Mouse (Mus musculus): Measurements from ENCODE around the gene Ubl5. TPM values are rescaled to one million over a fixed set of nuclear protein-coding genes. Genes with fewer than 3 reads are reported as not detected.

The Ubl5 gene
- polyA plus RNA-seq, 1 experiment from 2014 or later, result 338 TPM

GRCm38 (mm10) chr9:20644360-20645081 is 1.8 kb downstream of the Ubl5 start, which contains the start of gene Fbxl12:
Gene Fbxl12, minus strand, starts transcription at chr9:20644767.
- peaks cover 14% of the 10 kb centered on the region for H3K4me1 ChIP-seq (ENCODE audit: control insufficient read depth, insufficient read depth, low read length)
- no peaks in the 10 kb centered on the region for H3K9me3 ChIP-seq (replicated peaks; ENCODE audit: control insufficient read depth, low read length)
- no peaks in the 10 kb centered on the region for H3K27me3 ChIP-seq (ENCODE audit: control insufficient read depth, insufficient read depth, low read length)
- H3K4me3 ChIP-seq (ENCODE audit: low read depth, low read length), result peak within 1 kb of the TSS; percentile 97
- peak within 1 kb of the TSS; percentile 94; the same call in 1 of the 2 replicates for H3K27ac ChIP-seq (ENCODE audit: low read depth, low read length)
- peak within 1 kb of the TSS; percentile 98 for H3K4me2 ChIP-seq
- H3K9ac ChIP-seq (ENCODE audit: low read depth, low read length), result peak within 1 kb of the TSS; percentile 91
- under 1% methylated on average over 43 of the region's 43 CpGs for WGBS (ENCODE audit: insufficient replicate concordance)
- no peak for ATAC-seq (replicated peaks; ENCODE audit: insufficient number of reproducible peaks, low FRiP score, low TSS enrichment)
- no peaks in the 10 kb centered on the region for H3K36me3 ChIP-seq (ENCODE audit: control insufficient read depth, insufficient read depth, low read length)

- WGBS (ENCODE audit: insufficient replicate concordance), result 5% methylated on average over 17 of the region's 17 CpGs
- H3K4me2 ChIP-seq, result peak overlapping the region; percentile 98
- peaks cover 14% of the 10 kb centered on the region for H3K4me1 ChIP-seq (ENCODE audit: control insufficient read depth, insufficient read depth, low read length)
- ATAC-seq (replicated peaks; ENCODE audit: insufficient number of reproducible peaks, low FRiP score, low TSS enrichment), result no peak
- H3K27ac ChIP-seq (ENCODE audit: low read depth, low read length), result peak overlapping the region; percentile 46; the same call in 1 of the 2 replicates
- H3K9me3 ChIP-seq (replicated peaks; ENCODE audit: control insufficient read depth, low read length), result no peaks in the 10 kb centered on the region
- H3K27me3 ChIP-seq (ENCODE audit: control insufficient read depth, insufficient read depth, low read length), result no peaks in the 10 kb centered on the region
- no peaks in the 10 kb centered on the region for H3K36me3 ChIP-seq (ENCODE audit: control insufficient read depth, insufficient read depth, low read length)
- H3K4me3 ChIP-seq (ENCODE audit: low read depth, low read length), result peak overlapping the region; percentile 97
- H3K9ac ChIP-seq (ENCODE audit: low read depth, low read length), result peak overlapping the region; percentile 91
These were observed 2.4 kb downstream of the Ubl5 start for GRCm38 (mm10) chr9:20645121-20645520.

GRCm38 (mm10) chr9:20651602-20652259 is 9.1 kb downstream of the Ubl5 start, which contains the start of gene Pin1:
Gene Pin1, plus strand, starts transcription at chr9:20652095.
- Histone ChIP-seq H3K9ac (ENCODE audit: low read depth, low read length) (peak within 1 kb of the TSS; percentile 92), H3K27me3 (ENCODE audit: control insufficient read depth, insufficient read depth, low read length) (no peaks in the 10 kb centered on the region), H3K4me1 (ENCODE audit: control insufficient read depth, insufficient read depth, low read length) (0 out of 2 replicates have a peak, but pooled peaks cover 12% of the 10 kb centered on the region), H3K4me2 (peak within 1 kb of the TSS; percentile 76), H3K27ac (ENCODE audit: low read depth, low read length) (no peak within 1 kb of the TSS; the same call in 1 of the 2 replicates), H3K36me3 (ENCODE audit: control insufficient read depth, insufficient read depth, low read length) (peaks cover 10% of the 10 kb centered on the region; the same call in 1 of the 2 replicates), H3K4me3 (ENCODE audit: low read depth, low read length) (peak within 1 kb of the TSS; percentile 90), H3K9me3 (replicated peaks; ENCODE audit: control insufficient read depth, low read length) (no peaks in the 10 kb centered on the region)
- WGBS (ENCODE audit: insufficient replicate concordance), result under 1% methylated on average over 45 of the region's 45 CpGs
- peak; percentile 99 for ATAC-seq (replicated peaks; ENCODE audit: insufficient number of reproducible peaks, low FRiP score, low TSS enrichment)

GRCm38 (mm10) chr9:20652260-20652658 is 9.6 kb downstream of the Ubl5 start:
- peak overlapping the region; percentile 90 for H3K4me3 ChIP-seq (ENCODE audit: low read depth, low read length)
- H3K9ac ChIP-seq (ENCODE audit: low read depth, low read length), result peak overlapping the region; percentile 92
- H3K9me3 ChIP-seq (replicated peaks; ENCODE audit: control insufficient read depth, low read length), result no peaks in the 10 kb centered on the region
- ATAC-seq (replicated peaks; ENCODE audit: insufficient number of reproducible peaks, low FRiP score, low TSS enrichment), result peak; percentile 14; the same call in 1 of the 2 replicates
- under 1% methylated on average over 25 of the region's 25 CpGs for WGBS (ENCODE audit: insufficient replicate concordance)
- H3K27me3 ChIP-seq (ENCODE audit: control insufficient read depth, insufficient read depth, low read length), result no peaks in the 10 kb centered on the region
- peaks cover 10% of the 10 kb centered on the region; the same call in 1 of the 2 replicates for H3K36me3 ChIP-seq (ENCODE audit: control insufficient read depth, insufficient read depth, low read length)
- no peak overlapping the region; the same call in 1 of the 2 replicates for H3K27ac ChIP-seq (ENCODE audit: low read depth, low read length)
- 0 out of 2 replicates have a peak, but pooled peaks cover 12% of the 10 kb centered on the region for H3K4me1 ChIP-seq (ENCODE audit: control insufficient read depth, insufficient read depth, low read length)
- H3K4me2 ChIP-seq, result peak overlapping the region; percentile 76

GRCm38 (mm10) chr9:20653859-20654258 is 11.2 kb downstream of the Ubl5 start:
- no peaks in the 10 kb centered on the region for H3K27me3 ChIP-seq (ENCODE audit: control insufficient read depth, insufficient read depth, low read length)
- 85% methylated on average over 3 of the region's 3 CpGs for WGBS (ENCODE audit: insufficient replicate concordance)
- H3K9me3 ChIP-seq (replicated peaks; ENCODE audit: control insufficient read depth, low read length), result no peaks in the 10 kb centered on the region
- H3K4me2 ChIP-seq, result no peak overlapping the region
- H3K36me3 ChIP-seq (ENCODE audit: control insufficient read depth, insufficient read depth, low read length), result peaks cover 13% of the 10 kb centered on the region; the same call in 1 of the 2 replicates
- H3K4me1 ChIP-seq (ENCODE audit: control insufficient read depth, insufficient read depth, low read length), result 0 out of 2 replicates have a peak, but pooled peaks cover 16% of the 10 kb centered on the region
- no peak for ATAC-seq (replicated peaks; ENCODE audit: insufficient number of reproducible peaks, low FRiP score, low TSS enrichment)
- no peak overlapping the region for H3K27ac ChIP-seq (ENCODE audit: low read depth, low read length)
- H3K4me3 ChIP-seq (ENCODE audit: low read depth, low read length), result no peak overlapping the region
- H3K9ac ChIP-seq (ENCODE audit: low read depth, low read length), result no peak overlapping the region

- Histone ChIP-seq H3K4me3 (ENCODE audit: low read depth, low read length) (no peak overlapping the region), H3K4me2 (no peak overlapping the region), H3K27me3 (ENCODE audit: control insufficient read depth, insufficient read depth, low read length) (no peaks in the 10 kb centered on the region), H3K36me3 (ENCODE audit: control insufficient read depth, insufficient read depth, low read length) (peaks cover 22% of the 10 kb centered on the region), H3K4me1 (ENCODE audit: control insufficient read depth, insufficient read depth, low read length) (0 out of 2 replicates have a peak, but pooled peaks cover 12% of the 10 kb centered on the region), H3K9ac (ENCODE audit: low read depth, low read length) (no peak overlapping the region), H3K27ac (ENCODE audit: low read depth, low read length) (no peak overlapping the region), H3K9me3 (replicated peaks; ENCODE audit: control insufficient read depth, low read length) (no peaks in the 10 kb centered on the region)
- 89% methylated on average over 3 of the region's 3 CpGs for WGBS (ENCODE audit: insufficient replicate concordance)
- ATAC-seq (replicated peaks; ENCODE audit: insufficient number of reproducible peaks, low FRiP score, low TSS enrichment), result no peak
These were observed 14.9 kb downstream of the Ubl5 start for GRCm38 (mm10) chr9:20657546-20657945.

GRCm38 (mm10) chr9:20662325-20662724 is 19.6 kb downstream of the Ubl5 start:
- H3K4me2 ChIP-seq, result no peak overlapping the region
- peaks cover 4% of the 10 kb centered on the region; the same call in 1 of the 2 replicates for H3K4me1 ChIP-seq (ENCODE audit: control insufficient read depth, insufficient read depth, low read length)
- no peak overlapping the region for H3K4me3 ChIP-seq (ENCODE audit: low read depth, low read length)
- H3K9ac ChIP-seq (ENCODE audit: low read depth, low read length), result no peak overlapping the region
- H3K27me3 ChIP-seq (ENCODE audit: control insufficient read depth, insufficient read depth, low read length), result no peaks in the 10 kb centered on the region
- no peaks in the 10 kb centered on the region for H3K9me3 ChIP-seq (replicated peaks; ENCODE audit: control insufficient read depth, low read length)
- 66% methylated on average over 3 of the region's 3 CpGs for WGBS (ENCODE audit: insufficient replicate concordance)
- peaks cover 25% of the 10 kb centered on the region for H3K36me3 ChIP-seq (ENCODE audit: control insufficient read depth, insufficient read depth, low read length)
- ATAC-seq (replicated peaks; ENCODE audit: insufficient number of reproducible peaks, low FRiP score, low TSS enrichment), result no peak
- H3K27ac ChIP-seq (ENCODE audit: low read depth, low read length), result no peak overlapping the region

- H3K27me3 ChIP-seq (ENCODE audit: control insufficient read depth, insufficient read depth, low read length), result no peaks in the 10 kb centered on the region
- no peak overlapping the region for H3K9ac ChIP-seq (ENCODE audit: low read depth, low read length)
- WGBS (ENCODE audit: insufficient replicate concordance), result 98% methylated on average over 8 of the region's 8 CpGs
- H3K4me2 ChIP-seq, result no peak overlapping the region
- no peak for ATAC-seq (replicated peaks; ENCODE audit: insufficient number of reproducible peaks, low FRiP score, low TSS enrichment)
- peaks cover under 1% of the 10 kb centered on the region; the same call in 1 of the 2 replicates for H3K4me1 ChIP-seq (ENCODE audit: control insufficient read depth, insufficient read depth, low read length)
- H3K27ac ChIP-seq (ENCODE audit: low read depth, low read length), result no peak overlapping the region
- no peak overlapping the region for H3K4me3 ChIP-seq (ENCODE audit: low read depth, low read length)
- no peaks in the 10 kb centered on the region for H3K9me3 ChIP-seq (replicated peaks; ENCODE audit: control insufficient read depth, low read length)
- H3K36me3 ChIP-seq (ENCODE audit: control insufficient read depth, insufficient read depth, low read length), result peaks cover 22% of the 10 kb centered on the region
These were observed 20.2 kb downstream of the Ubl5 start for GRCm38 (mm10) chr9:20662874-20663273.
